Mouse (Mus musculus) urinary bladder, postnatal 10 days (tissue): ENCODE measurements around the gene Cab39.

ENCODE experiments used
- DNase-seq: peaks from one replicate; pipeline ENCODE4 v3.0.0; 2022; ENCODE audit warnings: low spot score

The Cab39 gene

DNA sequence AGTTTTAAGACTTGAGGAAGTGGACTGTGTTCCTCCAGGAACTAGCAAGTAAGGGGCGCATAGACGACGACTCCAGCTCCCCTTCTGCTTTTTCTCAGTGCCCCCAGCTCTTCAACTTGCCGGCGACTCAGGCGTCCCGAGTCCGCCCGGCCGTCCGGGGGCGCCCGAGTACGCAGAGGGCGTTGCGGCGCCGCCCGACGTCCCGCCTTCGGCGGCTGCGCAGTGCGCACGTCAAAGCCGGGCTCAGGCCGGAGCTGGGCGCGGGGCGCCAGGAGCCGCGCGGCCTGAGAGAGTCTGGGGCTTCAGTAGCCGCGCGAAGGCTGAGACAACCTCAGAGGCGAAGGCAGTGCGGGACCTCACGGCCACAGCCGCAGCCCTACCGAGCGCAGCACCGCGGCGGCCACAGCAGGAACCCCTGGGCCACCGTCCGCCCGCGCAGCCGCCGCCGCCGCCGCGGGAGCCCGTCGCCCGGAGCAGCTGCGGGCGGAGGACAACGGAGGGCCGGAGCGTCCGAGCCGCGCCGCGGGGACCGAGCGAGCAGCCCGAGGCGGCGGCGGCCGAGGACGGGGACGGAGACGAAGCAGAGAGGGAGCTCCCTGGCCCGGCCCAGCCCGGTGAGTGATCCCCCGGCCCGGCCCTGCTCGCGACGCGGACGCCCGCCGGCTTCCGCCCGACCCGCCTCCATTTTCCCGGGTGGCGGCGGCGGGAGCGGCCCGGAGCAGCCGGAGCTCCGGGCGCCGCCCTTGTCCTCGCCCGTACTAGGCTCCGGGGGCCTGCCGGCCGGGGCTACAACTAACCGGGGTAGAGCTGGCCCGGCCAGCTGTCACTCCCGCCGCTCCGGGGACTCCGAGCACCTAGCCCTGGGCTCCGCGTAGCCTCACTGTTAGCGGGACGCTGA is at the start of gene Cab39:
Gene Cab39, plus strand, starts transcription at position 234 of the 898 bp plus-strand sequence.
- peak; percentile 38 for DNase-seq

DNA sequence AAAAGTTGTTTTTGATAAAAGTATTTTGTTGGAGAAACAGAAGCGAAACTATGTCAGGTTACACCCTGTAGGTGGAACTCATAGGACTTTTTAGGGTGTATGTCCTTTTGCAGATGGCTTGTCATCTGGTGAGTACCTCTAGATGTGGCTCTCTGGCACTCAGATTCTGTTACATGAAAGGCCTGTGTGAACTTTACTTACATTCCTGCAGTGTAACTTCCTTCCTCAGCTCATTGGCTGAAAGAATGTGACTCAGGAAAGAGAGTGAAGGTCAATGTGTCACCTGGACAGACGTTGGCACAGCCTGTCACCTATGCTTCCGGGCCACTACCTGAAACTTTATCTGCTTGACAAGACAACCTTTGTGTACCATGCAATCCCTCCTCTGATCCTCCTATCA is 48.7 kb upstream of the Cab39 start:
- DNase-seq = no peak

DNA sequence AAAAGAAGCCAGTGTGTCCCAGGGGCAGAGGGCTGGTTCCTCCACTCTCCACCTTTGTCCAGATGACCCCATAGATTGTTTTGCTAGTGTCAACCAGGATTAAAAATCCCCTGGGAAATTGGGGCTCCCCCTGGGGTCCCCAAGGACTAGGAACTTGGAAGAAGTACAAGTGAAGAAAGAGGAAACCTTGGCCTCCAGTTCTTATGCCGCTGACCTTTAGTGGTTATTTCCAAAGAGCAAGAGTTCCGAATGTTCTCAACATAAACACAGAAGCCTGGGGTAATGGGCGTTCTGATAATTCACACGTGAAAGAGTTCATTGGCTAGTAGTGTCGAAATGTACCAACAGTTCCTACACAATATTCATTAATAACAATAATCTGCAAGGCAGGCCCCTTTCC is 46.7 kb upstream of the Cab39 start:
- no peak for DNase-seq

DNA sequence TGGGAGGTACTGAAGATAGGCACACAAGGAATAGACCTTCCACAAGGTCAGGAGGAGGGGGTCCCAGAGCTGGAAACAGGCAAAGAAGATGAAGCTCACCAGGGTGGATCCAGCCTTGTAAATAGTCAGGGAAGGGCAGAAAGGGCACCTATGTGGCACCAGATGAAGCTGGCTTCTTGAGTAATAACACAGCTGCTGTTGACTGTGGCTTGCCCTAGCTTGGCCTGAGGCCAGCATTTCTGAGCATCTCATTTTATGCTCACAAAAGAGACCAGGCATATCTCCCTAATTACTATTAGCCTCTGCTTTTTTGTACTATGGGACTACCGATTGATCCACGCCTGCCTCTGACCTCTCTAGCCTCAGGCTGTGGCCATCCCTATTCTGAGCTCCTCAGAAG is 43.4 kb upstream of the Cab39 start:
- DNase-seq = no peak

DNA sequence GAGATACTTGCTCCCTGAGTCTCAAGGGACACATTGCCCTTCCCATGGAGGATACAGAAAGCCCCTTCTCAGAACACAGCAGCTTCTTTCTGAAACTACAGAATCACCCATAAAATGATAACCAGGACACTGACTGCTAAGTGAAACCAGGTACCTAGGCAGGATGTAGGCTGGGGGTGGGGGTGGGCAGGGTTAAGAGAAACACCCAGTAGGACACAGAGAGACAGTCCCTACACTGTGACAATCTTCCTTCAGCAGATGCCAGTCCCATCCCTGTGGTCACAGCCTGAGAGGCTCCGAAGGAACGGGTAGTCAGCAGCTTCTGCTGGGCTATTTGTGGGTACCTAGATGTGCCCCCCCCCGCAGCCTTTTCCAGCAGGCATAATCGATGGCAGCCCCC is 42.6 kb upstream of the Cab39 start:
- DNase-seq = no peak

DNA sequence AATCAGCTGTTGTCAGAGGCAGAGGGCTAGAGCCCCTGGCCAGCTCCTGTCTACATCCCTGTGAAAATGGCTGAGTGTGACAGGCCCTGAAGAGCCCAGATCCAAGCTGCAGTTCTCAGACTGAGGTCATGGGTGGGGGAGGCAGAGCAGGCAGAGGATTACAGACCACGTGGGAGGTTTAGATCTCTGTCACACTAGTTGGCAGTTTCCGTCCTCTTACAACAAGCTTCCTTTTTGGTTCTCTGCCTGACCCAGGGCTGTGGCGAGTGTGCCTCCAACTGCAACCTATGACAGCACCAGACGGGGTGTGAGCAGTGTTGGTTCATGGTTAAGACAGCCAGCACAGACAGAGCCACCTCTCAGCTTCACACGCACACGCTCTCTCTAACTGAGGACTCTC is 41.7 kb upstream of the Cab39 start:
- no peak for DNase-seq

DNA sequence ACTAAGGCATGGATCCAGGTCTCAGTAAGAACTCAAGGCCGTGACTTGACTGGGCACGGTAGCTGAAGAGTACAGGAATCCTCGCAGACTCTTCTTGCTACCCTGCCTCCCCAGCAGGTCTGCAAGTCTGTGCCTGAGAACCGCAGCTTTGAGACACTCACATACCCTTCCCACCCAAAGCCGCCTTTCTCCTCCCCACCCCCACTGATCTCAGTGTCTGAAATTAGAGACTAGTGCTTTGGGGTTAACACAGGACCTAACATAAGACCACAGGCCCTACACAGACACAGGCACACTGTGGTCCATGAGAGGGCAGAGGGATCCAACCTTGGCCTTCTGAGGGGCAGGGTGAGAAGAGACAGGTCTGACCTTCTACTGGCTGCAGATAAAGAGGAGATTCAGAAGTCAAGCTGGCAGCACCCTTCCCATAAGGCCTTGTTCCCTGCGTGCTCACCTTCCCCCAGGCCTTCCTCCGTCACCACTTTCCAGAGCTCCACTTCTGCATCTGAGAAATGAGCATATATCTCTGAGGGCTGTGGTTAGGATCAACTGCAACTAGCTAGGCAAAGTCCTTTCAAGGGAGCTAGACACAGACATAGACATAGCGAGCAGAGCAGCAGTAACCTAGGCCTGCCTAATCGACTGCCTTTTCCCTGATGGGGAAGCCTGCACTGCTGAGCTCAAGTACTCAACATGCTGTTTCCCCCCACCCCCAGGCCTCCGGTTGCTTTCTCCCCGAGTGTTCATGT is 41.1 kb upstream of the Cab39 start:
- no peak for DNase-seq

DNA sequence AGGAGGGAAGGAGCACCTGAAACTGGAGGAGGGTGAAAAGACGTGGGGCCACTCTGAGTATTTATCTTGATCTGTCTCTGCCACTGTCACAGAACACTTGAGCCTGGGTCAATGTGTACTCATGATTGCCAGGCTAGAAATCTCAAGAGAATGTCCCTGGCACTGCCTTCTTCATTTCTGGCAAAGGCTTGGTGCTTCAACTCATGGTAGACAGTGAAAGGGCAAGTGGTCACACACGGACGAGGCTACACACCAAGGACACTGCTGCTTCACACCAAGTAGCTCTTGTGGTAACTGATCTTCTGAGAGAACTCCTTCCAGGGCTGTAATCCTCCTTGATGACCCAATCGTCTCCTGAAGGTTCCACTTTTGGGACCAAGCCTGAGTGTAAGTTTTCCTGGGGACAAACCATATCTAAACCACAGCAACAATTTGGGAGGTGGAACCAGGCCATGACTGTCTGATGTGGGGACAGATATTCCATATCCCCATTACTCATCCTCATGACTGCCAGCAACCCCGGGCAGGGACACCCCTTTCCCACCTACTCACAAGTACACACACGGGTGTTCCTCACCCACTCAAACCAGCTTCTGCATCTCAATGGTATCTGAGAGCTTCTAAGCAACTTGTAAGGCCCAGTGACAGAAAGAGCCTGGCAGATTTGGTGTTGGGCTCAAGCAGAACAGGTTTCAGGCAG is 35.6 kb upstream of the Cab39 start:
- no peak for DNase-seq

DNA sequence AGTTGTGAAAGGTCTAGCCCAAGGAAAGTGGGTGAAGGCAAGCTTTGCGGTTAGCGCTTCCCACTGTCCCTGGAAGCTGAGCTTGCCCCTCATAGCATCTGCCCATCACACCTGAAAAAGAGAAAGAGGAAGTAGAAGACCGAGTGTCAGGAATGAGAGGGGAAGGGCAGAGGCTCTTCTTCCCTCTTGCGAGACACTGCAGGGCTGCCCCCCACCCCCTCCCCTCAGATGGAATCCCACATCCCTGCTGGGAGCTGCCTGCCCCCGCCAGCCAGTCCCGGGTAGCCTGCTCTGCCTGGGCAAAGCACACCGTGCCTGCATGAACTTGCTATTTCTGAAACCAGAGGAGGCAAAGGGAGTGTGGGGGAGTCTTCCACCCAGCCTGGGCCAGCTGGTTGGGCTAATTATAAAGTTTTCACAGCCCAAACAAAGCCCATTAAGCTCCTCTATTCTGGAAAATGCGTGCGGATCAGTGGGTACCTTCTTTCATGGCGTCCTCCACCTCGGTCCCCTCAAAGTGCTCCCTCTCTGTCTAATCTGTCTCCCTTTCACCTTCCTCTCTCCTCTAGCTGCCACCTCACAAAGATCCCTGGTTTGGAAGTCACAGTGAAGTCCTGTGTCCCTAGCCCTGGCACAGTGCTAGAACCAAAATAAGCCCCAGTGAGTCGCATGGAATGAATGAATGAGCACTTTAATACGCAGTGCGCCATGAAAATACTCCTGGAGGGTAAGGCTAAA is 34.8 kb upstream of the Cab39 start:
- no peak for DNase-seq

DNA sequence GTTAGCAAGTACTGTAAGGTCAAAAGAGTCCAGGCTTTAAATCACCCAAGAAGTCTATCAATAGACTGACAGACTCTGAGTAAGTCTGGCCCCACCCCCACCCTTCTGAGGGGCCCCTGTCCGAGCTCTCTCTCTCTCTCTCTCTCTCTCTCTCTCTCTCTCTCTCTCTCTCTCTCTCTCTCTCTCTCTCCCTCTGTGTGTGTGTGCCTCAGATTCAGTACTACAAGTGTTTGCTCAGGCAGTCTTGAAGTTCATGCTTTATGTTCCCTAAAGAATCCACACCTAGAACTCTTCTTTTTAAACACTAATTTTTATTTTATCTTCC is 34.3 kb upstream of the Cab39 start:
- DNase-seq = no peak

DNA sequence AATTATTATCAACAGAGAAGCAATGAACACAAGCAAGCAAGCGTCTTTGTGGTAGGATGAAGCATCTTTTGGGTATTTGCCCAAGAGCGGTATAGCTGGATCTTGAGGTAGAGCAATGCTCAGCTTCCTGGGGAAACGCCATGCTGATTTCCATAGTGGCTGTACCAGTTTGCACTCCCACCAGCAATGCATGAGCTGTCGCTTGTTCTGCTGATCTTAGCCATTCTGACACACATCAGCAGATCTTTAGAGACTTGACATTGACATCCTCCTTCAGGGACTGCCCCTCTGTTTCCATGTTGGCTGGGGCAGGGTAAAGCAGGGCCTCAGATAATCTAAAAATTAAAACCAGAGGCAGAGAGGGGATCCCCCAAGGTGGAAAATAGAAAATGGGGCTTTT is 31.6 kb upstream of the Cab39 start:
- no peak for DNase-seq

DNA sequence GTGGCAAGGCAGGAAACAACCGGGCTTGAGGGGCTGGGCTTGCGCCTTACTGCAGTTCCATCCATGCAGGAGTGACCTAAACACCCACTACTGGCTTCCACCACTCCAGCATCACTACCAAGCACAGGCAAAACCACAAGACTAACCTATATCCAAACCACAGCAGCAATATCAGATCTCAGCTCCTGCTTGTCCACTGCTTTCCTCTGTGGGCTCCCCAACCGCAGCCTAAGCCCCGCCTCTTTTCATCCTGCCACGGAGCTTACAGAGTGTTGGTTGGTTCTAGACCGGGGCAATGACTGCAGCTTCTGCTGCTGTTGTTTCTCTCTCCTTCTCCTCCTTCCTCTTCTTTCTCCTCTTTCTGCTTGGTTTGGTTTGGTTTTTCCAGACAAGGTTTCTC is 29.9 kb upstream of the Cab39 start:
- DNase-seq = no peak

DNA sequence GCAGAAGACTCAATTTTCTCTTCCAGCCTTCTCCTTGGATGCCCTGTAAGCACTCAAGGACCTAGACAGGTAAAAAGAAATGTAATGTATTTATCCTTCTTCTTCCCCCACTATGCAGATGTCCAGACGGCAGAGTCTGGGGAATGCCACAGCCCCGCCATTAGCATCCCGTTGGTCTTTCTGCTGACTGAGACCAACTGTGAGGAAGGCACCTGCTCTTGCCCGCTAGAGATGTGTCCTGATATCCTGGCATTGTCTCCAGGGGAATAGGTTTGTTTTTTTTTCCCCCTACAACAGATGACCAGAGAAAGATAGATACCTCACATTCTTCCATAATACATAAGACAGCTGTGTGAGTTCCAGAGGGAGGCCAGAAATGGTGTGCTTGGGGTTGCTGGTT is 28.9 kb upstream of the Cab39 start:
- DNase-seq = no peak

DNA sequence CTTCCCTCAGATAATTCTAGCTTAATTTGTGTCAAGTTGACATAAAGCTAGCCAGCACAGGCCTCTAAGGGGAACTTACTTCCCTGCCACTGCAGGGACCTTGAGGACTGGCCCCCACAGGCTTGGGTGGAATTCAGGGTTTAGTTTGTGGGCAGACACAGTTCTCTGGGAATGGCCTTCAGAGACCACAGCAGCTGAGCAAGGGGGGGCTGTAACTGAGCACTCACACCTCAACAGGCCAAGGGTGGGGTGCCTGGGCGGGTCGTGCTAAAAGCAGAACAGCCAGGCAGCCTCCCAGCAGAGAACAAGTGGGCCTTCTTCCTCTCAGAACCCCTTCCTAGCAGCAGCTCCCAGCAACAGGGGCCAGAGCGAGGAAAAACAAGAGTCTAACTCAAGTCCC is 27.1 kb upstream of the Cab39 start:
- DNase-seq = no peak

DNA sequence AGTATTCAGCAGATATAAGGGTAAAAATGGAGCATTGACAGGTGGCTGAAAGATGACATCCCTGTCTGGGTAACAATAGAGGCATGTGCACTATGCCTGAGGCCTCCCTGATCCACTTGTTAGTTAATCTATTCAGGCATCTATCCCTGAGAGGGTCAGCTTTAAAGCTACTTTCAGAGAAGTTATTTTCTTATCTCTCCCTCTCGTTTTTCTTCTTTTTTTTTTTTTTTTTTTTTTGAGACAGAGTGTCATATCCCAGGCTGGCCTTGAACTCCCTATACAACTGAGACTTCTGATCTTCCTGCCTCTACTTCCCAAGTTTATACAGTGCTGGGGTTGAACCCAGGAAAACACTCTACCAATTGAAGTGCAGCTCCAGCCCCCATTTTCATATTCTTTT is 25.5 kb upstream of the Cab39 start:
- no peak for DNase-seq

DNA sequence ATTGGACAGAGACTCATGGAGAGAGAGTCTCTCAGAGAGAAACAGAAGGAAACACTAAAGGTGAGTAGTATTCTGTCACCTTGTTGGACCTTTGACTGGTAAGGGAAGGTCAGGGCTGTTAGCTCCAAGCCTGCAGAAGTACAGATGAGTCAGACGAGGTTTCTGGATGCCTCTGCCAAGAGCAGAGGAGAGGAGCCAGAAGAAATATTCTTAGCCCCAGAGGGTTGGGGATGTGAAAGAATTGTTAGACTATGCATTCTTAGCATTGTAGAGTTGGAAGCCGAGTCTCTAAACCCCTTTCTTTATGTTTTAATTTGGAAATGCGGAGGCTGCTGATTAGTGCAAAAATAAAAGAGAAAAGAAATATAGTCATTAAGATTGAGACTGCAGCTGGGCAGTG is 21.3 kb upstream of the Cab39 start:
- DNase-seq = no peak

DNA sequence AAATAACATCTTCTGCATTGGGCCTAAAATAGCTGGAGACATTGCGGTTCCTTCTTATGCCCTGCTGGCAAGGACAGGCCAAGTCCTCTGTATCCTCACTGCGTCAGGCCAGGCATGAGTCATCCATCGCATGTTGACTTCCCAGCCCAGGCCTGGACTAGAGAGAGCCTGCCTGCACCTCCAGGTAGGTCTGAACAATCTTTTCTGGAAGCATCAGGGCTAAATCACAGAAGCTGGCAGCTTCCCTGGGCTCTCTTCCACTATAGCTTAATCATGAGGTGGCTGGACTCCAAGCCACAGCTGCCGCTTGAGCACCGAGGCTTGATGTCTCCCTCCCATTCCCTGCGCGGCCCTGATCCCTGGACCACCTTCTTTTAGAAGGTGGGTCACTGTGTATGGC is 18.1 kb upstream of the Cab39 start:
- no peak for DNase-seq

DNA sequence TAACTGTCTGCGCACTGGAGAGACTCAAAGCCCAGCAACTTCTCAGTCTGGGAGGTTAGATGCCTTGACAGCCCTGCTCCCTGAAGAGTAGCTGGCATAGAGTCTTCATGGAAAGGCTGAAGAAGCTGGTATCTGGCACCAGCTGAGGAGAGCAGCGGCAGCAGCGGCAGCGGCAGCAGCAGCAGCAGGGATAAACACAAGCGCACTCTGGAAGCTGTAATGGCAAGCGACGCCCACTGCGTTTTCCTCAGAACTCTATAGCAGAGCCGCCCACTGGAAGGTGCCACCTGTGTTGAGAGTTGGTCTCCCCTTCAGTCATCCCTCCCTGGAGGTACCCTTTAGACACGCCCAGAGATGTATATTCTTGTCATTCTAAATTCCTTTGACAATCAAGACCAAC is 17.1 kb upstream of the Cab39 start:
- DNase-seq = no peak

DNA sequence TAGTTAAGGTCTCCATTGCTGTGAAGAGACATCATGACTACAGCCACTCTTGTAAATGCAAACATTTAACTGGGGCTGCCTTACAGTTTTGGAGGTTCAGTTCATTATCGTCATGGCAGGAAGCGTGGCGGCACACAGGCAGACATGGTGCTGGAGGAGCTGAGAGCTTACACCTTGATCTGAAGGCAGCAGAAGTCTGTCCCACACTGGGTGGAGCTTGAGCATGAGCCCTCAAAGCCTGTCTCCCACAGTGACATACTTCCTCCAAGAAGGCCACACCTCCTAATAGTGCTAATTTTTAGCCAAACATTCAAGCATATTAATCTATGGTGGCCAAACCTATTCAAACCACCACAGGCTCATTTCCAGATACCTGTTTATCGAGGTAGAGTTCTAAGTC is 14.8 kb upstream of the Cab39 start, which contains the start of gene A630001G21Rik:
Gene A630001G21Rik, minus strand, starts transcription at position 208 of the 400 bp plus-strand sequence.
- no peak for DNase-seq

DNA sequence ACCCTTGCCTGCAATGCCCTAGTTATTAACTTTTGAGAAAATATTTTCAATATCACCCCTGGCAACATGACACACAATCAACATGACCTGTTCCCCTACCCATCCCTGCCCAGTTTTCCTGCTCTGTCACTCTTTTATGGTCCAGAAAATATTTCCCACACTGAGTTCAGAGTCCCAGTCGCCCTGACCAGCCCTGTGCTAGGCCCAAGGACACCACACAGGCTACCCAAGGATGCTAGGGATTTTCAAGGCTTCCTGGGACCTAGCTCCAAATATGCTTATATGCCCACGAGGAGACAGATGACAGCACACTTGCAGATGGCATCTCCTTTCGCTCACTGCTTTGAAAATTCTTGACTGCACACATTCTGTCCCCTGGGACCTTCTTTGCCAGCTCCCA is 14.2 kb upstream of the Cab39 start:
- DNase-seq = no peak

DNA sequence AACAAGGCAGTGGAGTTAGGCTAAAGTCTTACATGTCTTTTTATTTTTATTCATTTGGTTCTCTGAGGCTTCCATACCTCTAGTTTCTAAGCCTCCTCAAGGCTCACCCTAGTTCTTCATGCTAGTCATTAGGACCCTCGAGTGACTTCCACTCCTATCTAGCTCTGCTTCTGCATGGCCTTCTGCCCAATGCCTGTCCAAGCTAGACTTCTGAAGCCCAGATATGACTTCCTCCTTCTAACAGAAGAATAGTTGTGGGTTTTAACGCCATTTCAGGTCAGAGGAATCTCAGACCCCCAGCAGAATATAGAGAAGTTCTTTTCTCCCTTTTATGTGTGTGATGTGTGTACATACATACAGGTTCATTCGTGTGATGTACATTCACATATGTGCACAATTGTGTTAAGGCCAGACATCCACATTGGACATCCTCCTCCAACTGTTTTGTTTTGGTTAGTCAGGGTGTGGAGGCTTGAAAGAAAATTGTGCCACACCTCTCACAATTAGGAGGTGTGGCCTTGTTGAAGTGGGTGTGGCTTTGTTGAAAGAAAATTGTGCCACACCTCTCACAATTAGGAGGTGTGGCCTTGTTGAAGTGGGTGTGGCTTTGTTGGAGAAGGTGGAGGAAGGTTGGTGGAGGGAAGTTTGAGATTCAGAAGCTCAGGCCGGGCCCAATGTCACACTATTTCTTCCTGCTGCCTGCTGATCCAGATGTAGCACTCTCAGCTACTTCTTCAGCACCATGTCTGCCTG is 13.6 kb upstream of the Cab39 start:
- no peak for DNase-seq

DNA sequence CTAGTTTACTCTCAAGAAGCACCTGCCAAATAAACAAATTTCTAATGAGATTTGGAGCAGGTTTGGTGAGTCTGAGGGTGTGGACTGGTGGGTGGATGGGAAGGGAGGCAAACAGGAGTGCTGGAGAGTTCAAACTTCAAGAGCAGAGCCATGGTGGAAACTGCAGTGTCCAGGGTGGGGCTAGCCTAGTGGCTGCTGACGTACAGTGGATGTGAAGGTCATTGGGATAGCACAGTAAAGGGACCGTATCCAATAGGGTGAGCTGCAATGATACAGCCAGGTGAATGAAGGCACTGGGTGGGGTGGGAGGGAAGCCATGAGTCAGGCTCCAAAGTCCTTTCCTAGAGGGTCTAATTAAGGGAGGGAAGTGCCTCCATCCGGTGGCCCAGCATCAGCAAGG is 2.7 kb upstream of the Cab39 start:
- DNase-seq = no peak
